Comparison of ENCODE assay signal across 14 mouse cellular contexts in genomic region chr9:56669605-56670221, GRCm38 (mm10).
DNase-seq lines count a peak whose midpoint lies in the region; ATAC-seq and TF ChIP-seq lines count a peak whose summit lies in the region.
"Had no signal": no experiment of that assay in that cellular context is flagged by ENCODE, and none has a peak within 500 bp of the region (broad histone marks: within the 10 kb centered on the region; RNA-seq: fewer than 3 reads in every experiment).

No protein-coding gene starts in this region.

- no peaks in the 10 kb centered on the region; the same call in 1 of the 2 replicates for H3K9me3 ChIP-seq in heart, embryonic 12.5 days (replicated peaks)
- H3K9me3 ChIP-seq in neural tube, embryonic 14.5 days (ENCODE audit: control insufficient read depth, low read length), result no peaks in the 10 kb centered on the region
- H3K9me3 ChIP-seq in lung, embryonic 14.5 days (ENCODE audit: low read depth, low read length), result no peaks in the 10 kb centered on the region
- H3K9me3 ChIP-seq: heart, embryonic 13.5 days had no signal

- no peak for ATAC-seq in heart, embryonic 12.5 days (ENCODE audit: insufficient number of reproducible peaks, low FRiP score)
- peak; percentile 34; the same call in 1 of the 2 replicates for ATAC-seq in neural tube, embryonic 14.5 days (ENCODE audit: low read depth)
- no peak for ATAC-seq in lung, embryonic 14.5 days (ENCODE audit: insufficient read depth)

- no peaks in the 10 kb centered on the region for H3K36me3 ChIP-seq in heart, embryonic 12.5 days
- no peaks in the 10 kb centered on the region for H3K36me3 ChIP-seq in neural tube, embryonic 14.5 days (ENCODE audit: control insufficient read depth, insufficient read depth, low read length)
- no peaks in the 10 kb centered on the region for H3K36me3 ChIP-seq in lung, embryonic 14.5 days (ENCODE audit: insufficient read depth)
- H3K36me3 ChIP-seq: heart, embryonic 13.5 days had no signal

- no peak overlapping the region for H3K9ac ChIP-seq in heart, embryonic 12.5 days
- H3K9ac ChIP-seq in neural tube, embryonic 14.5 days (replicated peaks; ENCODE audit: low read depth, low read length), result no peak overlapping the region
- H3K9ac ChIP-seq in lung, embryonic 14.5 days, result no peak overlapping the region
- H3K9ac ChIP-seq: heart, embryonic 13.5 days had no signal

- no peak overlapping the region for H3K27ac ChIP-seq in heart, embryonic 12.5 days (ENCODE audit: poor library complexity, severe bottlenecking)
- H3K27ac ChIP-seq in neural tube, embryonic 14.5 days (ENCODE audit: low read depth, low read length), result no peak overlapping the region
- H3K27ac ChIP-seq in cerebellum, adult 2 months (ENCODE audit: insufficient read depth, low read length), result no peak overlapping the region
- H3K27ac ChIP-seq in lung, embryonic 14.5 days (ENCODE audit: low read depth), result no peak overlapping the region
- H3K27ac ChIP-seq: gastrocnemius, adult 2 months; heart, embryonic 13.5 days had no signal

- TF ChIP-seq CTCF in cerebellum, adult 2 months (IDR thresholded peaks at IDR 0.05; ENCODE audit: borderline replicate concordance, insufficient read depth, low read depth, low read length), result no peak
- TF ChIP-seq CTCF in lung, embryonic 14.5 days (IDR thresholded peaks at IDR 0.05; ENCODE audit: low read depth), result no peak

- WGBS in heart, embryonic 12.5 days, result 19% methylated on average over 11 of the region's 11 CpGs
- 41% methylated on average over 11 of the region's 11 CpGs for WGBS in neural tube, embryonic 14.5 days
- WGBS in cerebellum, adult 2 months, result 12% methylated on average over 11 of the region's 11 CpGs
- WGBS in lung, embryonic 14.5 days, result 24% methylated on average over 11 of the region's 11 CpGs

- H3K4me1 ChIP-seq in heart, embryonic 12.5 days (replicated peaks), result peaks cover 7% of the 10 kb centered on the region
- no peaks in the 10 kb centered on the region for H3K4me1 ChIP-seq in neural tube, embryonic 14.5 days (ENCODE audit: control insufficient read depth, insufficient read depth, low read length)
- peaks cover 11% of the 10 kb centered on the region for H3K4me1 ChIP-seq in cerebellum, adult 2 months (ENCODE audit: control insufficient read depth, insufficient read depth, low read length)
- H3K4me1 ChIP-seq in lung, embryonic 14.5 days (ENCODE audit: insufficient read depth), result no peaks in the 10 kb centered on the region
- H3K4me1 ChIP-seq: megakaryocyte, embryonic 14.5 days had no signal

- H3K4me3 ChIP-seq in heart, embryonic 12.5 days, result no peak overlapping the region
- no peak overlapping the region for H3K4me3 ChIP-seq in neural tube, embryonic 14.5 days (ENCODE audit: low read depth, low read length)
- H3K4me3 ChIP-seq in cerebellum, adult 2 months (replicated peaks; ENCODE audit: insufficient read depth, low read depth, low read length), result no peak overlapping the region
- H3K4me3 ChIP-seq in lung, embryonic 14.5 days (ENCODE audit: low read depth, low read length), result no peak overlapping the region
- H3K4me3 ChIP-seq: gastrocnemius, adult 2 months; heart, embryonic 13.5 days; megakaryocyte, embryonic 14.5 days; myocyte had no signal

- H3K4me2 ChIP-seq in heart, embryonic 12.5 days, result no peak overlapping the region
- no peak overlapping the region for H3K4me2 ChIP-seq in neural tube, embryonic 14.5 days (ENCODE audit: low read depth, low read length)
- H3K4me2 ChIP-seq in lung, embryonic 14.5 days, result no peak overlapping the region
- H3K4me2 ChIP-seq: heart, embryonic 13.5 days had no signal

- TF ChIP-seq POLR2A in cerebellum, adult 2 months (IDR thresholded peaks at IDR 0.05; ENCODE audit: borderline replicate concordance, insufficient read depth, low read length), result no peak

- peak; percentile 94 for DNase-seq in heart, adult 11 months
- DNase-seq in neural tube, embryonic 10.5 days (ENCODE audit: extremely low spot score, low spot score), result no peak
- peak; percentile 58 to 79 for DNase-seq in cerebellum, adult 2 months
- DNase-seq in lung, embryonic 14.5 days, result peak; percentile 9
- no peak for DNase-seq in retina, postnatal 1 day
- DNase-seq in adrenal gland, adult (ENCODE audit: inconsistent age in 2 of 2, low spot score in 1 of 2), result no peak
- DNase-seq: gastrocnemius, adult 2 months; kidney, postnatal 25 days; liver had no signal

- H3K27me3 ChIP-seq in heart, embryonic 12.5 days (replicated peaks), result 0 out of 2 replicates have a peak, but pooled peaks cover 5% of the 10 kb centered on the region
- no peaks in the 10 kb centered on the region for H3K27me3 ChIP-seq in neural tube, embryonic 14.5 days (ENCODE audit: control insufficient read depth, insufficient read depth, low read length)
- H3K27me3 ChIP-seq in cerebellum, adult 2 months (ENCODE audit: control insufficient read depth, insufficient read depth, low read length), result no peaks in the 10 kb centered on the region
- H3K27me3 ChIP-seq in lung, embryonic 14.5 days (ENCODE audit: insufficient read depth, low read length), result no peaks in the 10 kb centered on the region

Comparison
In these comparisons a context has a peak if more than half of its experiments do, and no peak if none do; other contexts are left out.
1. DNase-seq: peak in heart, adult 11 months (single experiment), cerebellum, adult 2 months (2 of 2) and lung, embryonic 14.5 days (single experiment); none in neural tube, embryonic 10.5 days (single experiment), retina, postnatal 1 day (single experiment) and adrenal gland, adult (0 of 2).